Mouse (Mus musculus): ENCODE data around the gene Btg1.

Btg1 gene

DNA sequence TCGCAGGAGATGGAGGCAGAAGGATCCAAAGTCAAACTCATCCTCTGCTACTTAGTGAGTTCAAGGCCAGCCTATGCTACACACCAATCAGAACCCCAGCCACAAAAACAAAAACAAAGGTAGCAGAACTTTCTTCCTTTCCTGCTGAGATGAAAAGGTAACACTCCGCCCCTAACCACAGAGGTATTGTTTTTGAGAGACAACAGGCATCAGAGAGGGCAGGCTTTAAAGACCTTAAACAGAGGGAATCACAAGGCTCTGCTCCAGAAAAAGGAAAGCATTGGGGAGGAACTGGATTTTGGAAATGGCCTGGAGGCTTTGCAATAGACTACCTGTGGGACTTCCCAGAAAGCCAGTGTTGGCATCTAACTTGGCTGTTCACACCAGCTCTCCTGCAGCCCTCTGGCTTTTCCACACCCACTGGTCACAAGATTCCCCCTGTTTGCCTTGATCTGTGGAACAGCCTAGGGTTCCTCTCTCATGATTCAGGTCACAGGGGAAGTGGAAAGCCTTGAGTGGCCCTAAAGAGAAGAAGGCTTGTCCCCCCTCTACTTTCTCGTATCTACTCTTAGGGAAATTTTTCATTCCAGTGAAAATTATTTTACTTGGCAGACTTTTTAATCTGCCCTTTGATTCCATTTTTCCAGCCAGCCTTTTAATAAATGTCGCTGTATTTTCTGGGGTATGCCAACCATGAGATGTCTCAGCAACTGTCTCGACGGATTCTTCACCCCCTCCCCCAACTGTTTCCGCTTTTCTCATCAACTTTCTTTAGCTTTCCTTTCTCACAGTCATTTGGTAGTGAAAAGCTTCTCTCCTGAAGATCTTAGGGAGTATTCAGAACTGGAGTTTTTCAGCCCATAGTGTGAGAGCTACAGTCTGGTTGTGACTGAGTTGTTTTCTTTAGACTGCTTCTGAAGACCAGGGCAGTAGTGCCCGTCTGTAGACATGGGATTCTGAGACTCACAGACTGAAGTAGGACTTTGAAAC lies 7.2 kb upstream of the Btg1 start:
- in situ Hi-C loops (cut with MboI), result loop anchor here (10.0 kb wide), 1 partner anchor 125 kb away; no protein-coding TSS in a partner anchor

DNA sequence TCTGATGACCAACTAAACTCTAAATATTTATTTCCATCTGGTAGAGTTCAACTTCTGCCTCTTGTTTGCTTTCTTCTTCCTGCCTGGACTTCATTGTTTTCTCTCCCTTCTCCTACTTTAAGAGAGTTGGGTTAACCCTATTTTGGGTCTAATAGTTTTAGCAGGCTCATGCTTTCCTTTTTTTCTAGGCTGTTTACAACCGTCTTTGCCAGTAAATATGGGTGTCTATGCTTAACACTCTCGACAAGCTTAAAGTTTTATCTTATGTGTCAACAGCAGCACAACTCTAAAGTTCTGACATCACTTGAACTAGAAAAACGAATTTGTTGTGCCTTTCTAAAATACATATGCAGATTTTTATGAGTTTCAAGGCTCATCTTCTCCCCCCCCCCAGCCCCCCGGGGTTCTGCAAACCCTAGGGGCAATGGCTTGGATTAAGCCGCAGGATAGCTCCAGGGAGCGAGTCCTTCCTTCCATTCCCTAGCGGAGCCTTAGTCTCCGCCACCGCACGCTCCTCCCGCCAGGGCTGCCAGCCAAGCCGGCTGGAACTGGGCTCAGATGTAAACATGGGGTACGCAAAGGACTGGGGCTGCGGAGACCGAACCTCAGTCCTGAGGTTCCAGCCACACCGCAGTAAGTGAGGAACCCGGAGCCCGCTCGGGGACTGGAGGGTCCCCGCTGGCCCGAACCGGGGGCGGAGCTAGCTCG lies 651 bp upstream of the Btg1 start:
- in situ Hi-C loops (cut with MboI), result loop anchor here (5.0 kb wide), 2 partner anchors 244 to 399 kb away; no protein-coding TSS in a partner anchor

DNA sequence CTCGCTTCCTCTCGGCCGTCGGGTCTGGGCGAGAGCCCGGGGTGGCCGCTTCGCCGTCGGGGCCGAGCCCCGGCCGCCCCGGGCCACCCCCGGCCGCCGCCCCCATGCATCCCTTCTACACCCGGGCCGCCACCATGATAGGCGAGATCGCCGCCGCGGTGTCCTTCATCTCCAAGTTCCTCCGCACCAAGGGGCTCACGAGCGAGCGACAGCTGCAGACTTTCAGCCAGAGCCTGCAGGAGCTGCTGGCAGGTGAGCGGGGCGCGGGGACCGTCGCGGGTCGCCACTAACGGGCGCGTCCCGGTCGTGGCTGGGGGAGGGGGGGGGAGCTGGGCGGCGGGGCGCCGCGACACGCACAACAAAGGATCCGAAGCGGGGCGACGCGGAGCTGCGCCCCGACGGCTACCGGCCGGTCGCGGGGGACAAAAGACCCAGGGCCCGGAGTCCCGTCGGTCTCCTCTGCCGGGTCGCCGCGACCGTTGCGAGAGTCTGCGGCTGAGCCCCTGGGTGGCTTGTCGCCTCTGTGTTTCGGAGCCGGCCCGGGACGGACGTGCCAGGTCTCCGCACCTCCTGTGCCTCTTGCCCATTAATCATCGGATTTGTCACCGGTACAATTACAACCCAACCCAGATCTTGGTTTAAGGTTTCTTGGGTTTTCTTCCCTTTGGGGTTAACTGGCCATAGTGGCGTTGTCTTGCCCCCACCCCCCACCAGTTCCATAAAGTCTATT lies 580 bp downstream of the Btg1 start:
- in situ Hi-C loops (cut with MboI), result loop anchor here (5.0 kb wide), 2 partner anchors 245 to 400 kb away; no protein-coding TSS in a partner anchor

DNA sequence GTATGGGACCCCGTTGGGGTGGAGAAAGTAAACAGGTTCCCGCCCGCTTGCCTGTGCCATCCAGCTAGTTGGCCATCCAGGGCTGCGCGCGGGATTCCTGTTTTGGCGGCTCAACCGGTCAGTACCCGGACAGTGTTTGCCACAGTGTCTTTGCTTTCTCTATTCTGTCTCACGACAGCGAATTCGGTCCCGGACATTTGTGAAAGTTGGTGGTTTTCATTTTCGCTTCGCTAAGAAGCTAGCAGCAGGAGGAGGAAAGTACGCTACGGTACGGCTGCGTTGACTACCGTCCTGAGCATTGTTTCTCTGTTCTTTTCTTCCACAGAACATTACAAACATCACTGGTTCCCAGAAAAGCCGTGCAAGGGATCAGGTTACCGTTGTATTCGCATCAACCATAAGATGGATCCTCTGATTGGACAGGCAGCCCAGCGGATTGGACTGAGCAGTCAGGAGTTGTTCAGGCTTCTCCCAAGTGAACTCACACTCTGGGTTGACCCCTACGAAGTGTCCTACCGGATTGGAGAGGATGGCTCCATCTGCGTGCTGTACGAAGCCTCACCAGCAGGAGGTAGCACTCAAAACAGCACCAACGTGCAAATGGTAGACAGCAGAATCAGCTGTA lies 1.3 kb downstream of the Btg1 start:
- in situ Hi-C loops (cut with MboI), result loop anchor here (5.0 kb wide), 2 partner anchors 246 to 401 kb away; no protein-coding TSS in a partner anchor

DNA sequence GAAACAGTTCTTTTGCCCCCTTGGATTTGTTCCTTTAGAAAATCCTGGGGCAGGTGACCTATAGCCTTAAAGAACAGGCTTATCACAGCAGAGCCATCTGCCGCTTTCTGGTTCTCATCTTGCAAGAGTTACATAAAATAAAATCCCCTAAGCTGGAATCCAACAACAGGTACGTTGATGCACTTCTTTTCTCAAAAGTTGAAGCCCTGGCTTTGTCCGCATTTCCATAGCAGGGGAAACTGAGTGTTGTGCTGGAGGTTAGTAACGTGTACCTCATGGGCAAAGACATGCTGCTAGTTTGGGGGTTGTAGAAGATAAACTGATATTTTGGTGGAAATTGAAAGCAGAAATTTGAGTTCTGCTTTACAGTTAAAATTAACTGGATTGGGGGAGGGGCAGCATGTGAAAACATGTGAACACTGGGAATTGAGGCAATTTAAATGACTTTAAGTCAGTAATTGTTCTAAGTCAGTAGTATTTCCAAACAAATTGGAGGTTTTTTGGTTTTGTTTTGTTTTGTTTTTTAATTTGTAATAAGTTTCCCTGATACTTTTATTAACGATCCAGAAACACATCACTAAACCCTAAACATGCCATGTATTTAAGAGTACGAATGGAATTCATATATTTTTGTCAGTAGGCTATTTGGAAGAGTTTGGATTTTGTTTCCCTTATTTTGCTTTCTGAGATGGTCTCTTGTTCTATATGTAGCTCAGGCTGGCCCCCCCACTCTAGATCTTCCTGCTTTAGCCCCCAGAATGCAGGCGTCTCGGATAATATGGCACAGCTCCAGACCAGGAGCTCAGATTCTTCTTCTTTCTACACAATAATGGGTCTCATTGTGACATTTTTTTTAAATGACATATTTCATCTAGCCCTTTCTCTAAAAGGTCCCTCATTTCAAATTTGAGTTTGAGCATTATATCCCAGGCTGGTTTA lies 3.4 kb downstream of the Btg1 start:
- in situ Hi-C loops (cut with MboI), result loop anchor here (5.0 kb wide), 2 partner anchors 248 to 403 kb away; no protein-coding TSS in a partner anchor

DNA sequence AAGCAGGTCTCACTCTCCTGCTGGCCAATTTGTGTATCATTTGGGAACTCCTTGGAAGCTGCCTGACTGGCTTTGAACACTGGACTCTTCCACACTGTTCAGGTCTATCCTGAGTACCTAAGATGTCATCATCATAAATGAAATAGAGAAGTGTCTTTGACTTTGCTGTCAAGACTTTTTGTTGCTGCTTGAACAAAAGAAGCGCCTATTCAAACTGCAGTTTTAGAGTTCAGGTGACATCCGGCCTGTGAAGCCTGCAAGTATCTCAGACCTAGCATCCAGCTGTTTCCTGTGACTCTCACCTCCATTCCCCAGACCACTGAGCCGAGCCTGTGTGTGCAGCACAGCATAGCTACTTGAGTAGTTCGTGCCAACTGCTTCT lies 4.1 kb downstream of the Btg1 start:
- in situ Hi-C loops (cut with MboI), result no loop called here

DNA sequence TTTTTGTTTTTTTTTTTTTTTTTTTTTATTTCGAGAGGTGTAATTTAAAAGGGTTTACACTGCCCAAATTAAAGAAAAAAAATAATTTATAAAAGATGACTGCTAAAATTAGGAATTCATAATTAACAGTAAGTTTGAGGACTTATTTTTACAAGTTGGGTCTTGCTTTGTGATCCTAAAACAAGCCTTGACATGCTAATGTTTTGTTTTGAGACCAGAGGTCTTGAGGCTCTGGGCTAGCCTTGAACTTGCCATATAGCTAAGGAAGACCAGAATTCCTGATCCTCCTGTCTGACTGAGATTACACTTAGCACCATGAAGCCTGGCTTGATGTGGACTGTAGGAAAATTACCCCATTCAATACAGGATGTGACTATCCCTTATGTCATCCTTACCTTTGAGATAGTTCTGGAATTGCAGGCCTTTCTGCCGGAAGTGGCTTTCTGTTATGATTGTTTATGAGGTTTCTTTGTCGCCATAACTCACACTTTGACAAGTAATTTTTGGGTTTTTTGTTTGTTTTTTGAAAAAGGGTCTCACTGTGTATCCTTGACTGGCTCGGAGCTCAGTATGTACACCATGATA lies 4.6 kb downstream of the Btg1 start:
- in situ Hi-C loops (cut with MboI), result no loop called here

DNA sequence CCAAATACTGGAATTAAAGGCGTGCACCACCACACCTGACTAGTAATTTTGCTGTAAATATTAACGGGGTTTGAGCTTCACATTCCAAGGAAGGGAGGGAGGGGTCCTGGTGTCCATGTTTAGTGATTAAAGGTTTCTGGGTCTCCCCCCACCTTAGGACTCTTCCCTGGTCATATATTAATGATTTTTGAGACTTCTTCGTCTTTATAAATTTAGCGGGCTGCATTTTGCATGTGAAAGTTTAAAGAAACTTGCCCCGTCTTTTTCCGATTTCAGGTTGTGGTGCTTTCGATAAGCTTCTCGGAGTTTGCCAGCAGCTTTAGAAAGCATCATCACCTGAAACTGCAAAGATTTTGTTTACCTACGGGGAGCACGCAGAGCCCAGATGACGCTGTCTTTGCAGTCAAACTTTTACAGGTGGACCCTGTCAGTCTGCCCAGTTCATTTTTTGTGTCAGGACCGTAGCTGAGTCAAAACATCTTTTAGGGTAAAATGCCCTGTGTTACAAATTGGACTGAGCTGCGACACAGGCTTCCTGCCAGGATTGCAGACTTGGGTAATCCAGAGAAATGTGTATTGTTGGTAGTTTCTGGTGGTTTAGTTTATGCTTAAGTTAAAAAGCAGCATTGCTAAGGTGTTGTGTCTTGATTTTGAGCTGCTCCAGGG lies 5.3 kb downstream of the Btg1 start:
- in situ Hi-C loops (cut with MboI), result no loop called here

DNA sequence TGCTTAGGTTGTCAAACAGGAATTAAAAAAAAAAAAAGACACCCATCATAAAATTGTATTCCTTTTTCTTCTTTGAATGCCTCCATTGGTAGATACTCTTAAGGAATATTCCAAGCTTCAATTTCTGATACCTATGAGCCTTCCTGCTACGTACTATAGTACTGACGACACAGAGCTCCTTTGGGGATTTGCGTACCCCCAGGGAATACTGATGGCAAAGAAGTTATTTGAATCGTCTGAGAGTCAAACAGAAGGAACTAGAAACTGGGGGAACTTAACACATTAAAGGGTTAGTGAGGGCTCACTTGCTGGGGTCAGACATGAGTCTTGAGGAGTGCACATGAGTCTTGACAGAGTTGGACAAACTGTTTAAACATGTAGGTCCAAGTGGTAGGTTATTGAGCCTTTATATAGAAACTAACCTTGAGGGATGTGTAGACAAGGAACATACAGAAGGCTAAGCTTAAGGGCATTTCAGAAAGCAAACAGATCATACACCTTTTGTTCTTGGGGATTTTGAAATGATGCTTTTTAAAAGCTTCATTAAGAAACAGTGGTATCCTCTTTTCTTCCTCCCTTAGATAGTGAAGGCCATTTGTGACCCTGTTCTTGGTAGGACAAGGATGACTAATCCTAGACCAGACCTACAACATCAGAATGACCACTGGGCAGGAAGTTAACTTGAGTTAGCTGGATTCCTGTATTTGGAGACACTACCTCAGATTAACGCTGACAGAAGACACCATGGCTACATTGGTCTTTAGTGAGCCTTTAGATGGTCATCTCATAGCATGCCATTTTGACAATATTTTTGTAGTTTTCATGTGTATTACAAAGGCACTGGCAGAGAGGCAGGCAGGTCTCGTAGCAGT lies 6.2 kb downstream of the Btg1 start:
- in situ Hi-C loops (cut with MboI), result no loop called here

DNA sequence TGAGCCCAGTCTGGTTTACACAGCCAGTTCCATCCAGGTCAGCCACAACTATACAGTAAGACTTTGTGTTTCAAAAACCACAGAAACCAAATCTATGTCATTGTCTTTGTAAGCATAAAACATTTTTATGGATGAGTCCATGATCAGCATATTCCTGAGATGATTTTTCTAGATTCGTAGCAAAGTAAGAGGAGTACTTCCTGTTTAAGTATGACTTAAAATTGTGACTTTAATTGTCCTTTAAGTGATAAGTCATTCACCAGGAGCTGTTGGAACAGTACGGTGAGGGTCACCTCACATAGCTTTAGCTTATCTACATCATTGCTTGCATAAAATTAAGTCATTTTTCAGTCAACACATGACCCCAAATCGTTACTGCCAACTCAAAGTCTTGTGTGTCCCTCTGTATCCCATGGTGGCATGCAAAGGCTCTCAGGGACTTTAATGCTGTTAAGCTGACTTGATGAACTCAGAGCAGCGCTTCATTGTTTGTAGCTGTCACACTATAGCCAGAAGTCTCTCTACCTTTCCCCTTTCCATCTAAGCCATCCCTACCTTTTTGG lies 6.9 kb downstream of the Btg1 start:
- in situ Hi-C loops (cut with MboI), result no loop called here

DNA sequence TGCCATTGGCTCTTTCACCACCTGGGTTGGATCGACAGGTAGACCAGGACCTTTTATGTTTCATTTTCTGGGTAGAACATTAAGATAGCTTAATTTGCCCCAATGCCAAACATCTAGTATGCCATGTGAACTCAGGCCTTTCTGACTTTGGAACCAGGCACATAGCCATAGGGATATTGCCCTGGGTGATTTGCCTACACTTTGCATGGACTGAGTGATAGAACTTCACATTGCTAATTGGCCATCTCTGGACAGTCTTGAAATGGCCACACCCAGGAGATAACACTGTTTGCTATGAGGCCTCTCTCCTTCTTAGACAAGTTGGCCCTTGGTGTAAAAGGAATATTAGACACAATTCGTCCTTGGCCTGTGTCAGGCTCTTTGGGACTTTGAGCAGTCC lies 7.6 kb downstream of the Btg1 start:
- in situ Hi-C loops (cut with MboI), result no loop called here

DNA sequence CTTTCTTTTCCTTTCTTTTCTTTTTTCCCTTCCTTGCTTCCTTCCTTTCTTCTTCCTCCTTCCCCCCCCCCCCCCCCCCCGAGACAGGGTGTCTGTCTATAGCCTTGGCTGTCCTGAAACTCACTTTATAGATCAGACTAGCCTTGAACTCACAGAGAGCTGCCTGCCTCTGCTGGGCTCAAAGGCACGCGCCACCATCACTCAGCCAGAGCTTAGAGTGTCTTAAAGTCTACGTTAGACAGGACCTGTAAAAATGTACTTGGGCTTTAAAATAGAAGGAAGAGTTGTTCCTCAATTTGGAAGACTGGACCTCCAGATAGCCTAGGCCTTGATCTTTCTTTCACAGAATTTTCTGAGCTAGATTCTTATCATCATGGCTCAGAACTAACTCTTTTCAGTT lies 8.3 kb downstream of the Btg1 start:
- in situ Hi-C loops (cut with MboI), result loop anchor here (5.0 kb wide), 1 partner anchor 293 kb away; no protein-coding TSS in a partner anchor

DNA sequence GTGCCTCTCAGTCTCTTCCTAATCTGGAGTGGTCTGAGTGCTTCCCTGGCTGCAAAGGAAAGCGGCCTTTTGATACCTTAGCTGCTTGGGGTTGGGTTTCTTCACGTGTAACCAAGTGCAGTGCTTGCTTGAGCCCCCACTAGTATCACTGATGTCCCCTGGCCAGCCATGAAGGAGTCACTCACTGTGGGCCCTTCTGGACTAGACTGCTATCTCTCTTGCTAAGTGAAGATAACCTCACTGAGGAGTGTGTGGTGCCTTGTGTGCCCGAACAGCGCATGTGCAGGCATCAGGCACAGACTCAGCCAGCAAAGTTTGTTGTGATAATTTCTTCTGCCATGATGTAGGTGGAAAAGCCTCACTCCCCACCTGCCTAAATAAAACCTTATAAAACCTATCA lies 8.9 kb downstream of the Btg1 start:
- in situ Hi-C loops (cut with MboI), result loop anchor here (5.0 kb wide), 1 partner anchor 293 kb away; no protein-coding TSS in a partner anchor

DNA sequence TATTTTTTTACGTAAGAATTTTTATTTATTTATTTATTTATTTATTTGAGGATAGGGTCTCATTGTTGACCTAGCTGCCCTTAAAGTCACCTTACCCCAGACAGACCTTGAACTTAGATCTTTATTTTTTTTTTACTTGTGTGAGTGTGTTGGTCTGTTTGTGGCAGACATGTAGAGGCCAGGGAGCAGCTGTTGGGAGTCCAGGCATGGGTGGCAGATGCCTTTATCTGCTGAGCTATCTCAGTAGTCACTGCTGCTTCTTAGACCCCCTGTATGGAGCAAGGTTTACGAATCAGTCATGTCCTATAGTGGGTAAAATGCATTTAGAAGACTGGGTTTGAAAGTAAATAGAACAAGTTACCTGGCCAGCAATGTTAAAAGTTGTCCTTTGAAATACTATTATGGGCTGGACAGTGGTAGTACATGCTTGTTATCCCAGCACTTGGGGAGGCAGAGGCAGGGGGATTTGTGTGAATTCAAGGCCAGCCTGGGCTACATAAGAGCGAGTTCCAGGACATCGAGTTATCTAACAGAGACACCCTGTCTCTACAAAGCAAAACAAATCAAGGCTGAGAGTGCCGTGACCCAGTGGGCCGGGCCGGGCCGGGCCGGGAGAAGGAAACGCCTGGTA lies 9.4 kb downstream of the Btg1 start:
- in situ Hi-C loops (cut with MboI), result loop anchor here (5.0 kb wide), 1 partner anchor 294 kb away; no protein-coding TSS in a partner anchor

DNA sequence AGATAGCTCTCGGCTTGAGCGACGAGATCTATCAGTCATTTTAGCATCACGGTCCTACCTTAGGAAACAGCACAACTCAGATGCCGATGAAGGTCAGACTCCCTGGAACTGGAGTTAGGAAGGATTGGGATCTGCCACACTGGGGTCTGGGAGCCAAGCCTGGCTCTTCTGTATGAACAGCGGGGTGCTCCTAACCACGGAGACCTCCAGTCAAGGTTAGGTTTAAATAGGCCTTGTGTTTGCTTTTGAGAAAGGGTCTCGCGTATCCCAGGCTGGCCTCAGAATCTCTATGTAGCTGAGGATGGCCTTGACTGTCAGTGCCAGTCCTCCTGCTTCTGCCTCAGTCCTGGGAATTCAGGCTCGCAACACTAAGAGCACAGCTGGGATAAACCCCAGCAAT lies 10.5 kb downstream of the Btg1 start:
- in situ Hi-C loops (cut with MboI), result loop anchor here (5.0 kb wide), 1 partner anchor 295 kb away; no protein-coding TSS in a partner anchor

DNA sequence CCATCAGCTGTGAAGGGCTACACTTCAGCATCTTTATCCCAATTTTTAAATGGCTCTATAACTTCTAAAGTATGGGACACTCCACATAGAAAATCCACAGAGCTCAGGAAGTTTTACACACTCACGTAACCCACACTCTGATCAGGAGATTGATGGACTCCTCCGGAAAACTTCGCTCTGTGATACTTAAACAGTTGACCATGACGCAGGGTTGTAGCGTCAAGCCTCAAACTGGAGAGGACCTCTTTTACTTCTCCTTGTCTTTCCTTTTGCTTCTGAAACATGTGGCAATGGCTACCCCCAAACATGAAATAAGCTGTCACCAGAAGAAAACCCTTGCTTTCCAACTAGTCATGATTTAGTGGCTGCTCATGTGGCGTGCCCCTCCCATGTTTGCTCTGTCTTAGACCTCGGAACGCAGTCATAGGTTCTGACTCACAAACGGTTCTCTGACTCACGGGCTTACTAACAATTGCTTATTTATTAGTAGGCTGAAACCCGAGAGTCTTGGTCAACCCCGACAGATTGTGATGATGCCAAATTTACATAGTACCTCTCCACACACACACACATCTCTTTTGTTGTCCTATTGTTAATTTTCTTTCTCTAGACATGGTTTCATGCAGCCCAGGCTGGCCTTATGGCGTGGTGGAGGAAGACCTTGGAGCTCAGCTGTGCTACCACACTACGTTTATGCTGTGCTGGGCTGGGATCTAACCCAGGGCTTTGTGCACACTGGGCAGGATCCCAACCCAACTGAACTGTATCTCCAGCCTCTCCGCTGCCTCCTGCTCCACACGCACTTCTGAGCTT lies 11.5 kb downstream of the Btg1 start:
- in situ Hi-C loops (cut with MboI), result loop anchor here (5.0 kb wide), 1 partner anchor 296 kb away; no protein-coding TSS in a partner anchor

DNA sequence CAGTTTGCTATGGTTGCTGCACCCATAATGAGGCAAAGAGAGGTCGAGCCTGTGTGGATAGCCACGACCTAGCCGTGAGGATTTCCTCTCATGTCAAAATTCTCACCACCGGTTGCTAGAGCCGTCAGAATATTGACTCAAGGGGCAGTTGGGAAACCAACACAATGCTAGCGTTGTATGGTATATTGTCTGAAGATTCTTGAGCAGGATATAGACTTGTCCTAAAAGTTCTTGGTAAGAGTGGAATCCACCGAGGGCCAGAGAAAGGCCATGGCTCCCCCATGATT lies 12.1 kb downstream of the Btg1 start:
- in situ Hi-C loops (cut with MboI), result loop anchor here (5.0 kb wide), 1 partner anchor 297 kb away; no protein-coding TSS in a partner anchor
